In genomic region chr9:78541758-78542157, GRCm38 (mm10) we compare ENCODE assay signal across 23 mouse cellular contexts. TPM values are rescaled to one million over a fixed set of nuclear protein-coding genes. Genes with fewer than 3 reads are reported as not detected.
DNase-seq lines count a peak whose midpoint lies in the region; ATAC-seq and TF ChIP-seq lines count a peak whose summit lies in the region.
"Had no signal": no experiment of that assay in that cellular context is flagged by ENCODE, and none has a peak within 500 bp of the region (broad histone marks: within the 10 kb centered on the region; RNA-seq: fewer than 3 reads in every experiment).

No protein-coding gene starts in this region.

- H3K9ac ChIP-seq in liver, adult 2 months (ENCODE audit: low read depth, low read length) = no peak overlapping the region
- H3K9ac ChIP-seq in MEL (ENCODE audit: control insufficient read depth, low read depth, low read length, poor library complexity, severe bottlenecking) = no peak overlapping the region
- no peak overlapping the region for H3K9ac ChIP-seq in hindbrain, embryonic 11.5 days (ENCODE audit: low read depth, low read length)
- H3K9ac ChIP-seq in hindbrain, postnatal 0 days (replicated peaks; ENCODE audit: low read length) = no peak overlapping the region

- no peaks in the 10 kb centered on the region for H3K27me3 ChIP-seq in liver, adult 2 months (ENCODE audit: control insufficient read depth, insufficient read depth, low read length)
- H3K27me3 ChIP-seq in MEL (ENCODE audit: control insufficient read depth in 1 of 2, insufficient read depth in 2 of 2, low read length in 2 of 2) = no peaks in the 10 kb centered on the region
- H3K27me3 ChIP-seq in hindbrain, embryonic 11.5 days (ENCODE audit: control insufficient read depth, insufficient read depth, low read length) = no peaks in the 10 kb centered on the region
- no peaks in the 10 kb centered on the region for H3K27me3 ChIP-seq in hindbrain, postnatal 0 days (ENCODE audit: insufficient read depth, low read length)
- H3K27me3 ChIP-seq: CH12.LX, Patski had no signal

- H3K9me3 ChIP-seq in MEL (replicated peaks; ENCODE audit: insufficient read depth, low read length) = no peaks in the 10 kb centered on the region
- no peaks in the 10 kb centered on the region for H3K9me3 ChIP-seq in hindbrain, embryonic 11.5 days (ENCODE audit: control insufficient read depth, low read length)
- H3K9me3 ChIP-seq in hindbrain, postnatal 0 days (ENCODE audit: low read length) = no peaks in the 10 kb centered on the region
- H3K9me3 ChIP-seq: G1E had no signal

- H3K4me1 ChIP-seq in liver, adult 2 months (ENCODE audit: control insufficient read depth, insufficient read depth, low read length) = no peaks in the 10 kb centered on the region
- H3K4me1 ChIP-seq in MEL (ENCODE audit: control insufficient read depth in 1 of 2, insufficient read depth in 2 of 2, low read length in 2 of 2) = peaks cover 0 to 4% of the 10 kb centered on the region in 2 experiments; a peak in 1 of 4 replicates
- H3K4me1 ChIP-seq in hindbrain, embryonic 11.5 days (replicated peaks; ENCODE audit: control insufficient read depth, insufficient read depth, low read length) = no peaks in the 10 kb centered on the region
- no peaks in the 10 kb centered on the region for H3K4me1 ChIP-seq in hindbrain, postnatal 0 days (ENCODE audit: insufficient read depth, low read length)

- 93% methylated on average over 14 of the region's 14 CpGs for WGBS in liver, adult 2 months
- 94% methylated on average over 14 of the region's 14 CpGs for WGBS in hindbrain, embryonic 11.5 days
- WGBS in hindbrain, postnatal 0 days = 94% methylated on average over 14 of the region's 14 CpGs

- TF ChIP-seq RAD21 in MEL (IDR thresholded peaks at IDR 0.05; ENCODE audit: low read depth, low read length) = no peak

- no peak overlapping the region for H3K27ac ChIP-seq in liver, adult 2 months (replicated peaks; ENCODE audit: insufficient read depth, low read depth, low read length)
- no peak overlapping the region for H3K27ac ChIP-seq in MEL (ENCODE audit: control insufficient read depth, low read depth, low read length)
- H3K27ac ChIP-seq in hindbrain, embryonic 11.5 days (ENCODE audit: low read depth, low read length) = no peak overlapping the region
- H3K27ac ChIP-seq in hindbrain, postnatal 0 days = no peak overlapping the region

- ATAC-seq in megakaryocyte progenitor cell, adult 5-6 weeks (replicated peaks; ENCODE audit: poor library complexity) = peak; percentile 68
- ATAC-seq in megakaryocyte-erythroid progenitor cell, adult 5-6 weeks (replicated peaks; ENCODE audit: low FRiP score, low TSS enrichment, poor library complexity, severe bottlenecking) = 0 out of 2 replicates have a peak, but pooled peaks have one; percentile 66
- ATAC-seq in hindbrain, embryonic 11.5 days (ENCODE audit: low FRiP score) = no peak
- ATAC-seq in hindbrain, postnatal 0 days = no peak
- no peak for ATAC-seq in frontal cortex, adult (ENCODE audit: low TSS enrichment)
- ATAC-seq: activated CD4-positive, CD25-positive, alpha-beta regulatory T cell, adult 4 months; CD4-positive, CD25-positive, alpha-beta regulatory T cell, adult 4 months; Patski had no signal

- no peak for TF ChIP-seq CTCF in liver, adult 2 months (IDR thresholded peaks at IDR 0.05; ENCODE audit: low read depth, low read length)
- TF ChIP-seq CTCF in MEL (IDR thresholded peaks at IDR 0.05 in 2 of 3, conservative IDR thresholded peaks at IDR 0.05 in 1 of 3; ENCODE audit: control insufficient read depth in 1 of 3, insufficient read depth in 1 of 3, low read depth in 2 of 3, low read length in 3 of 3, poor library complexity in 1 of 3, severe bottlenecking in 1 of 3) = no peak
- no peak for TF ChIP-seq CTCF in hindbrain, postnatal 0 days (IDR thresholded peaks at IDR 0.05; ENCODE audit: low read depth)

- DNase-seq in liver, adult 2 months (ENCODE audit: extremely low read depth, low read depth, low spot score) = peak; percentile 37
- DNase-seq in liver (no peak), MEL (ENCODE audit: low read depth, low spot score) (peak; percentile 82)
- DNase-seq in hindbrain, embryonic 11.5 days (ENCODE audit: low spot score) = no peak
- DNase-seq in hindbrain, postnatal 0 days (ENCODE audit: low spot score) = no peak
- DNase-seq: adrenal gland, adult 2 months; adrenal gland, adult 8-10 months; adrenal gland, postnatal 10 days; adrenal gland, postnatal 14 days; adrenal gland, postnatal 25 days; adrenal gland, postnatal 36 days; B cell, adult 2 months; cerebellum, adult 11 months; cerebellum, adult 11-12 months; cerebellum, adult 18-20 months had no signal

- H3K4me3 ChIP-seq in liver, adult 2 months (ENCODE audit: insufficient read depth, low read depth, low read length) = no peak overlapping the region
- H3K4me3 ChIP-seq in MEL (ENCODE audit: control insufficient read depth in 1 of 2, insufficient read depth in 1 of 2, low read depth in 2 of 2, low read length in 2 of 2) = no peak overlapping the region
- H3K4me3 ChIP-seq in hindbrain, embryonic 11.5 days (ENCODE audit: low read depth, low read length) = no peak overlapping the region
- H3K4me3 ChIP-seq in hindbrain, postnatal 0 days (ENCODE audit: low read length) = no peak overlapping the region

- peaks cover 10% of the 10 kb centered on the region for H3K36me3 ChIP-seq in liver, adult 2 months (ENCODE audit: control insufficient read depth, insufficient read depth, low read length)
- H3K36me3 ChIP-seq in MEL (ENCODE audit: control insufficient read depth in 1 of 2, insufficient read depth in 2 of 2, low read length in 2 of 2) = peaks cover 0 to 6% of the 10 kb centered on the region in 2 experiments; a peak in 2 of 4 replicates
- H3K36me3 ChIP-seq in hindbrain, embryonic 11.5 days (ENCODE audit: control insufficient read depth, insufficient read depth, low read length) = no peaks in the 10 kb centered on the region
- no peaks in the 10 kb centered on the region for H3K36me3 ChIP-seq in hindbrain, postnatal 0 days (ENCODE audit: insufficient read depth, low read length)

- TF ChIP-seq POLR2A in liver, adult 2 months (IDR thresholded peaks at IDR 0.05; ENCODE audit: extremely low read depth, insufficient read depth, low read length) = no peak
- no peak for TF ChIP-seq POLR2A in MEL (IDR thresholded peaks at IDR 0.05; ENCODE audit: control insufficient read depth in 1 of 2, insufficient read depth in 1 of 2, low read depth in 1 of 2, low read length in 2 of 2, poor library complexity in 1 of 2)

- no peaks in the 10 kb centered on the region for H3K79me2 ChIP-seq in liver, adult 2 months (ENCODE audit: control insufficient read depth, insufficient read depth, low read length)
- H3K79me2 ChIP-seq in MEL (ENCODE audit: control insufficient read depth, insufficient read depth, low read length, poor library complexity) = no peaks in the 10 kb centered on the region

- peak in 1 of 2 experiments; percentile 43; a peak in 2 of 4 replicates for TF ChIP-seq EP300 in MEL (IDR thresholded peaks at IDR 0.05; ENCODE audit: low read depth in 1 of 2, low read length in 2 of 2)

- no peak overlapping the region for H3K4me2 ChIP-seq in hindbrain, embryonic 11.5 days (replicated peaks; ENCODE audit: low read depth, low read length)
- no peak overlapping the region for H3K4me2 ChIP-seq in hindbrain, postnatal 0 days (ENCODE audit: low read depth, low read length)

TF ChIP-seq in MEL, 35 proteins besides CTCF, POLR2A, EP300 and RAD21:
- TF ChIP-seq SIN3A (IDR thresholded peaks at IDR 0.05; ENCODE audit: low read length) (0 out of 2 replicates have a peak, but pooled peaks have one; percentile 17), TBP (IDR thresholded peaks at IDR 0.05; ENCODE audit: low read depth, low read length) (0 out of 2 replicates have a peak, but pooled peaks have one; percentile 61), TAL1 (IDR thresholded peaks at IDR 0.05; ENCODE audit: low read length) (no peak)

RNA-seq across cellular contexts. Expression of gene Slc17a5, which starts 46.1 kb away (rescaled TPM):
- 16.4 and 17.0 TPM in 2 replicates for total RNA-seq in liver, adult 2 months (2014; rRNA removed)
- polyA plus RNA-seq in liver, adult 2 months (2012; rRNA removed) = 10.9 and 12.1 TPM in 2 replicates
- total RNA-seq in MEL (2012; rRNA removed) = 3.1 and 3.5 TPM in 2 replicates
- 1 to 10 TPM in 1 of 2 experiments, not detected in 1; 4.1 TPM for polyA plus RNA-seq in MEL (2012; ENCODE audit: insufficient read depth in 1 of 2, insufficient read length in 2 of 2, low read depth in 1 of 2, low replicate concordance in 2 of 2, missing spikeins in 1 of 2)
- total RNA-seq in megakaryocyte progenitor cell, adult 5-6 weeks (2015) = 9.7 and 10.0 TPM in 2 replicates
- 6.6 and 7.0 TPM in 2 replicates for total RNA-seq in megakaryocyte progenitor cell, adult 5-6 weeks (2017)
- total RNA-seq in megakaryocyte-erythroid progenitor cell, adult 5-6 weeks (2014; fragmentation: Nextera tagmentation) = 4.8 and 6.4 TPM in 2 replicates
- 0.94 and 6.0 TPM in 2 replicates for total RNA-seq in megakaryocyte-erythroid progenitor cell, adult 5-6 weeks (2017)
- 10.7 and 12.8 TPM in 2 replicates for polyA plus RNA-seq in hindbrain, embryonic 11.5 days (2014; fragmentation: Nextera tagmentation; extraction: Ambion mirVana)
- total RNA-seq in hindbrain, postnatal 0 days (2014; rRNA removed) = 9.9 and 10.2 TPM in 2 replicates
- polyA plus RNA-seq in hindbrain, postnatal 0 days (2015; fragmentation: Nextera tagmentation; extraction: Ambion mirVana) = 15.5 and 16.6 TPM in 2 replicates

RNA-seq across cellular contexts. Expression of gene Eef1a1, which starts 52.8 kb away (rescaled TPM):
- total RNA-seq in liver, adult 2 months (2014; rRNA removed) = 7,986 and 8,406 TPM in 2 replicates
- polyA plus RNA-seq in liver, adult 2 months (2012; rRNA removed) = 2,468 and 2,707 TPM in 2 replicates
- 11,891 and 13,182 TPM in 2 replicates for total RNA-seq in MEL (2012; rRNA removed)
- polyA plus RNA-seq in MEL (2012; ENCODE audit: insufficient read depth in 1 of 2, insufficient read length in 2 of 2, low read depth in 1 of 2, low replicate concordance in 2 of 2, missing spikeins in 1 of 2) = over 10,000 TPM; 11,701 to 60,504 TPM
- total RNA-seq in megakaryocyte progenitor cell, adult 5-6 weeks (2015) = 20,259 and 20,522 TPM in 2 replicates
- 11,199 and 11,450 TPM in 2 replicates for total RNA-seq in megakaryocyte progenitor cell, adult 5-6 weeks (2017)
- 11,779 and 12,959 TPM in 2 replicates for total RNA-seq in megakaryocyte-erythroid progenitor cell, adult 5-6 weeks (2014; fragmentation: Nextera tagmentation)
- 14,853 and 18,691 TPM in 2 replicates for total RNA-seq in megakaryocyte-erythroid progenitor cell, adult 5-6 weeks (2017)
- 4,691 and 4,742 TPM in 2 replicates for polyA plus RNA-seq in hindbrain, embryonic 11.5 days (2014; fragmentation: Nextera tagmentation; extraction: Ambion mirVana)
- total RNA-seq in hindbrain, postnatal 0 days (2014; rRNA removed) = 5,514 and 5,628 TPM in 2 replicates
- polyA plus RNA-seq in hindbrain, postnatal 0 days (2015; fragmentation: Nextera tagmentation; extraction: Ambion mirVana) = 2,472 and 2,549 TPM in 2 replicates

Comparison
In these comparisons a context has a peak if more than half of its experiments do, and no peak if none do; other contexts are left out.
1. DNase-seq: peak in liver, adult 2 months (single experiment) and MEL (single experiment); none in liver (single experiment), hindbrain, embryonic 11.5 days (single experiment) and hindbrain, postnatal 0 days (single experiment).
2. ATAC-seq: peak in megakaryocyte progenitor cell, adult 5-6 weeks (single experiment) and megakaryocyte-erythroid progenitor cell, adult 5-6 weeks (single experiment); none in hindbrain, embryonic 11.5 days (single experiment), hindbrain, postnatal 0 days (single experiment) and frontal cortex, adult (single experiment).